Mouse (Mus musculus) yolk sac, embryonic 10.5 days (tissue): ENCODE results near the gene Tspoap1.

Experiments used
- DNase-seq: peaks from one replicate; pipeline ENCODE4 v3.0.0-alpha.2; 2017; ENCODE audit warnings: low spot score

Gene Tspoap1

DNA sequence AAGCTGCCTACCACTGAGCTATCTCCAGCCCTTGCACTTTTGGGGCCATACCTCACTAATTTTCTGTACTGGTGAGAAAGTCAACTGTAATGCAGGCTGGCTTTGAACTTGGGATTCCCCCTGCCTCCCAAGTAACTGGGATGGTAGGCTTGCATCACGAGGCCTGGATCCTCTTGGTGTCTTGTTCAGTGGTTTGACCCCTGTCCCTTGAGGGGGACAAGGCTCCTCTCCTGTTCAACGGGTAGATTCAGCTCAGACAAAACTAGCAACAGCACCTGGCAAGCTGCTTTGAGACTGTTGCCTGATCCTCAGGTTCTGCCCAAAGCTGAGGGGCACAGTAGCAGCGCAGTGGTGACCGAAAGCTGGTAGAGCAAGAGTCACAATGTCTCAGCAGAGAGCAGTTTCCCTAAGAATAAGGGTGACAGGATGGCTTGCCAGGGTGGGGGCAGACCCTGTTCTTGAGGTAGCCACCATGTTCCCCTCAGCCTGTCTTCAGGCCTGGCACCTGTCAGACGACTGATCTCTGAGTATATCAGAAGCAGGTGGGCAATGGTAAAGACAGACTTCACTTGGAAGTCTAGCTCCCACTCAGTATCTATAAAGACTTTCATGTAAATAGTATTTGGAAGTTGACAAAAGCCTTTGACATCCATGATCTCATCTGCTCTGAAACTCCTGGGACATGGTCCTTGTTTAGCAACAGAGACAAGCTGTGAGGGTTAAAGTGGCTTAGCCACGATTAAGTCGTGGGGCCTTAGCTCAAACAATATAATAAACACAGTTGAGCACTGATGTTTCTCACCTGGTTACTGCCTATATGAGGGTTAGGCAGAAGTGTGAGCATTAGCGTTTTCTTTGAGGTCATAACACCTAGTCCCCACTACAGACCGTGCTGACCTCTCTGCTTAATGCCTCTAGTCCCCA is 14.4 kb upstream of the Tspoap1 start:
- DNase-seq = no peak

DNA sequence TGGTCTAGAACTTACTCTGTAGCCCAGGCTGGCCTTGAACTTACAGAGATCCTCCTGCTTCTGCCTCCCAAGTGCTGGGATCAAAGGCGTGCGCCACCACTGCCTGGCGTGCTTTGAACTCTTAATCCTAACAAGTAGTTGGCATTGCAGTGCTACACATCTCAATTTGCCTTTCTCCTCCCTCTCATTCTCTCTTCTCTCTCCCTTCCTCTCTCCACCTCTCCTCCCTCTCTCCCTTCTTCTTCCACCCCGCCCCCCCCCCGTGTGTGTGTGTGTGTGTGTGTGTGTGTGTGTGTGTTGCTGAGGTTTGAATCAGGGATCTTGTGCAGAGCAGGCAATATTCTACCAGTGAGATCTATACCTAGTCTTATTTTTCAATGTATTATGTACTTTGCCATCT is 13.0 kb upstream of the Tspoap1 start:
- no peak for DNase-seq

DNA sequence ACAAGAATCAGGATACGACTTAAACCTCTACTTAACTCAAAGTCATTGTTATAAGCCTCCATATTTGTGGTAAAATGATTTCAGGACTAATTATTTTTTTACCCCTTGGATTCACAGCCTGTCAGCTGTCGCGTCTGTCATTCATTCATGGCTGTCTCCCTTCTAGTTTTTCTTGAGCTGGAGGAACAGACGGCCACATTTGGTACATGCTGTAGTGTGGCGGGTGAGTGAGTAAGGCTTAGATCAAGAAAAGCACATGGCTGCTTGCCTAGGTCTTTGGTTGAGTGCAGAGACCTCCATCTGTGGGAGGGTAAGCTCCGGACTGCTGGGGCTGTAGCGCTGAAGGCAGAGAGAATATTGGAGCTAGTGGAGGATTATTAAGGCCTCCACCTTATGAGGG is 12.6 kb upstream of the Tspoap1 start:
- DNase-seq = no peak

DNA sequence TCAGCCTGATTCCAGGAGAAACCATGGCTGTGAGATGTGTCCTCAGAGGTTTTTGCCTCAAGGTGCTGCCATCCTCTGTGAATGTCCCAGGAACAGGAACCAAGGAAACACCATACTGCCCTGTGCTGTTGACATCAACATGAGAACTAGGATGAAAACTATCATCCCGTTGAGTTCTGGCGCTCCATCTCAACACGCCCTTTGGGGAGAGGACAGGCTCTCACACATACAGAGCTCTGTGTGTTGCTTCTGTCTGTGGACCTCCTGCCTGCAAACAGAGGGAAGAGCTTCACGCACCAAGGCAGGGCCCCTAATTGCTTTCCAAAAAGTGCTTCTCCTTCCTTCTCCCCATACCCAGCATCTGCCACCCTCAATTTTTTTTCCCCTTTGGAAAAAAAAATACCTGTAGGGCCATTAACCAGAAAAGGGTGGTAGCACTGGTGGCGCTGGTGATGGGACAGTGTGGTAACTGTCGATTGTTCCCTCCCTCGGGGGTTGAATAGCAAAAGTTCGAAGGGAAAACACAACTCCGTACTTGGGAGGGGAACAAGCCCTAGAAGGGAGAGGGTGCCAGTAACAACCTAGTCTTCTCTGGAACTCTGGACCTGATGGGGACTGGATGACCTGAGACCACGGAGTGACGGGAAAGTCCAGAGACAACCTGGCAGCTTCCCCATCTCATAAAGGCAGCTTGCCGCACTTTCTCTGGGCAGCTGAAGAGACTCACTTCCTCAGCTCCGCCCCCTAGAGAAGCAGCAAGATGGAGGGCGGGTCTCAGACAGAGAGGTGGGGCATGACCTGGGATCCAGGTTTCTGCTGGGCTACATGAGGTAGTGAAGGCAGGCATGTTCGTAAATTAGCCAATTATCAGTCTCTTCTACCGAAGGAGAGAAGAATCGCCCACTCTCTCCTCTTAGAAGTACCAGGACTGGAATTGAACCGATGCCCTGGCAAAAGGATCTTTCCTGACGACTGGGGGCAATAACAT is 11.9 kb upstream of the Tspoap1 start:
- no peak for DNase-seq

DNA sequence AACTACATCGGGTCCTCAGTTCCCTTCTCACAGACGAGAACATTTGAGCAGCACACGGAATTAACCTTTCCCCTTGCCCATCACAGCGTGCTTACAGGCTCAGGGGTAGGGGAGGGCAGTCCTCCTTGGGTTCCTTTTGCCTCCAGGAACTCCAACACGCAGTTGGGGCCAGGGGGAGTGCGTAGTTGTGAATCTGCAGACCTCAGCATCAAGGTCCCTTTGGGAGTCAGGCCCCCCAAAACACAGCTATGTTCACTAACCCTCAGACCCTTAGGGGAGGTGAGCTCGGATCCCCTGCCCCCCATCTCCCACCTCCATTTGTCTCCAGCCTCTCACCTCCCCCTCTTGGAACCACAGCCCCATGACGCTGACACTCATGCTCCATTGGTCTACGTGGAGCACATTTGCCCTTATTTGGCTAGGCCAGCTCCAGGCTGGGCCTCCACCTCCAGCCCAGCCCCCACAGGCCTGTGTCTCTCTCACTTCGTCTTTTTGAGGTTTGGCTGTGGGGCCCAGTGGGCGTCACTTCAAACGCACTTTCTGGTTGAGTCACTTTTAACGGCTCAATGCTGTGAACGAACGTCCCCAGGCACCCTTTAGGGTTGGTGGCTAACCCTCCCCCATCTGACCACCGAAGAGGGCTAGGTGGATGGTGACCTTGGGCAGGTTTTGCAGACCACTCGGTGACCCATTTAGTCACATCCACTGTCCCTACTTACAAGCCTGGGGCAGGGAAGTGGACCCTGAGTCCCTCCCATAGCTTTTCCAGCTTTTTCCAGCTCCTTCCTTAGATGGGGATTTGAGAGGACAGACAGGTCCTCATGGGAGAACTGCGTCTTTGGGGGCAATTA is 10.9 kb upstream of the Tspoap1 start:
- DNase-seq = peak; percentile 48

DNA sequence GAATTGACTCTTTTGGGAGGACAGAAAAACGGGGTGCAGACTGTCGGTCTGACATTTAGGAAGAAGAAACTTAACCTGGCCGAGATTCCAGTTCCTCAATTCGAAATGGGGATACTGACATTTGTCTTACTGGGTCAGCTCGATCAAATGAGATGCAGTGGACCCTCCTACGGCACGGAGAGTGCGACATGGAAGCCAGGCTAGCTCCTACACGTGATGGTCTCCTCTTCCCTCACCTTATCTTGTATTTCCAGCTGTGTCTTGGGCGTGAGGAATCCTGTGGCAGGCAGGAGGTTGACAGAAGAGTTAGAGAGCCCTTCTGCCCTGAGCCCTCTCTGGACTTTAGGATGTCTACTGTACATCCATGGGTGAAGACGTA is 10.3 kb upstream of the Tspoap1 start:
- no peak for DNase-seq

DNA sequence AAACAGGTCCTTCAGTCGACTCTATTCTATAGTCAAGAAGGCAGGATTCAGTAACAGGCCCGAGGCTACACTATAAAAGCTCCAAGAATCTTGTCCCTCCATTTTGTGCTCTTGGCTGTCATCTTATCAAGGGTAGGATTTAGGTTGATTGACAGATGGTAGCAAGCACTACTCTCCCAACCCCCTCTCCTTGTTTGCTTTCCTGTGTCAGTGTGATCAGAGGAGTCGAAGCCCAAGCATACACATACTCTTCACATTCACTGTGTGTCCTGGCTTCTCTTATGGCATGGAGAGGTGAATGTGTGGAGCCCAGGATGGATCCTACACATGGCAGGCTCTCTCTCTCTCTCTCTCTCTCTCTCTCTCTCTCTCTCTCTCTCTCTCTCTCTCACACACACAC is 9.8 kb upstream of the Tspoap1 start:
- DNase-seq = no peak

DNA sequence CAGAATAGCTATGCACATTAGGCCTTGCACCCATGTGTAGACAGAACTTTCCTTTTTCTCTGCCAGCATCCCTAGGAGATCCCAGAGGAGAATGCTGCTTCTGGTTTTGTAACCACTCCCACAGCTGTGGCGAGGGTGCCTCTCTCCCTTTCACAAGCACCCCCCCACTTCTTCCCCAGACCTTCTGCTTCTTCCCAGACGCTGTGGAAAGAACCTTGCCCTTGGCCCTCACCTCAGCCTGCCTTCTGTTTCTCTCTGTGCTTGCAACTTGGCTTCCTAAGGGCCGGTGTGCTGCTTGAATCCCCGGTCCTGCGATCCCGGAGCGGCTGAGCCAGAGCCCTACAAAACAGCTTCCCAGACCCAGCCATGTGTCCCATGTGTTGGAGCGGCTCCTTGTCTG is 9.3 kb upstream of the Tspoap1 start:
- DNase-seq = no peak

DNA sequence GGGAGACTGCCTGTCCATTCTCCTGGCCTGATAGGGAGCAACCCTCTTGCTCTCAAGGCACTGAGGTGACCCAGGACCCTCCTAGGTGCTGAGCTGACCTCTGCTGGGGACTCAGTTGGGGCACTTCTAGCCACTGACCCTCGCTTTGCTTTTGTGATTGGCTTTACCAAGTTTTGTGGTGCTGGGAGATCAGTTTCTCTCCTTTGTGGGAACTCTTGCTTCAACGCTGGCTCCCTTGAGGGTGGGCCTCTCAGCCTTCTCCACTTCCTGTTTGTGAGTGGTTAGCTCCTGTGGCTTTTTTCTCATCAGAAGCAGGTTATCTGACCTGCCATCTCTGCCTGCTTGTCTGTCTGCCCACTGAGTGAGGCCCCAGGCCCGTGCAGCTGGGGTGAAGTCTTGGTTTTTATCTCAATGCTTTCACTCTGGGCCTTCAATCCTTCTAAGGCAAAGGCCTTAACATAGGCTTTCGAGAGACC is 8.8 kb upstream of the Tspoap1 start:
- DNase-seq = no peak

DNA sequence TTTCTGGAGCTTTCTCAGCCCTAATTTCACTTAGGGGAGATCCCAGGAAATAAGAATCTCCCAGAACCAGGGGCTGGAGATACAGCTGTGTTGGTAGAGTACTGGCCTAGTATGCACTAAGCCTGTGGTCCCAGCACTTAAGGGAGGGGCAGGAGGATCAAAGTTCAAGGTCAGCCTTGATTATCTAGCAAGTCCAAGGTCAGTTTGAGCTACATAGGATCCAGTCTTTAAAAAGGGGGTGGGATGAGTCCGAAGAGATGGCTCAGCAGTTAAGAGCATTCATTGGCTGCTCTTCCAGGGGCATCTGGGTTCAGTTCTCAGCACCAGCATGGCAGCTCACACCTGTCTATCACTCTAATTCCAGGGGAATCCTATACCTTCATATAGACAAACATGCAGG is 8.0 kb upstream of the Tspoap1 start:
- no peak for DNase-seq

DNA sequence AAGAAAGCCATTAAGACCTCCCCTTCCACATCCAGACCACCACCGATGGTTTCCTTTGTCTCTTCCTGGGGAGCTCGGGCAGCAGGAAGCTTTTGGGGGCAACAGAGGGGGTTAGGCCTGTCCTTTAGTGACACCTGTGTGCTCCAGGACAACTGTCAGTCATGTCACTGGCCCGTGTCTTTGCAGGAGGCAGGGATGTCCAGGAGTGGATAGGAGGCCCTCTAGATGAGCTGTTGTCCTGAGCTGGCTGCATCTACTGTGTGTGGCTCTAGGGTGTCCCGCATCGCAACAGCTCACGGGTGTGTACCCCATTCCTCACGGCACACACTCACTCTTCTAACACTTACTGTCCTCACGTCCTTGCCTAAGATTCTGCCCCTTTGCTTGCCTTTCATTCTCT is 7.1 kb upstream of the Tspoap1 start:
- no peak for DNase-seq

DNA sequence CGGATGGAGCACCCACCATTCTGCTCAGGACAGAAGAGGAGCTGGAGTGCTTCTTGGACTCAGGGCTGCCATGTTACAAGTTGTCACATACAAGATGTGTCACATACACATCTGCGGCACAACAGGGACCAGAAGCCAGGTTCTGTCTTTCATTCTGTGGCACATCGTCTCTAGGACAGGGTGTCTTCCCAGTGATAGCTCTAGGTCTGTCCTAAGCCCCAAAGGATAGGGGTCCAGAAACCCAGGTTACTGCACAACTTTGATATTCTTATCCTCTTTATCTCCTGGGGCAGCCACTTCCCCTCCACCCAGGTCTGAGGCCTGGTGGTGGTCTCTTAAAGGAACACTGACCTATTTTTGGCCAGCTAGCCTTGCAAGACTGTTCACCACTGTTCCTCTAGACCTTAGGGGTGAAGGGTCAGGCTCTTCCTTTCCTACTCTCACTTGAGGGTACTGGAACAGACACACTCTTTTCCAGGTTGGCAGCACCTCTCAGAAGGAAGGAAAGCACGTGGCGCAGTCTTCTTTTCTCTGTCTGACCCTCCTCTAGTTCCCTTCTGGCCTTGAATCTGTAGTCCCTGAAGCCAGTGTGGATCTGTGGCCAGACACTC is 6.3 kb upstream of the Tspoap1 start:
- DNase-seq = no peak

DNA sequence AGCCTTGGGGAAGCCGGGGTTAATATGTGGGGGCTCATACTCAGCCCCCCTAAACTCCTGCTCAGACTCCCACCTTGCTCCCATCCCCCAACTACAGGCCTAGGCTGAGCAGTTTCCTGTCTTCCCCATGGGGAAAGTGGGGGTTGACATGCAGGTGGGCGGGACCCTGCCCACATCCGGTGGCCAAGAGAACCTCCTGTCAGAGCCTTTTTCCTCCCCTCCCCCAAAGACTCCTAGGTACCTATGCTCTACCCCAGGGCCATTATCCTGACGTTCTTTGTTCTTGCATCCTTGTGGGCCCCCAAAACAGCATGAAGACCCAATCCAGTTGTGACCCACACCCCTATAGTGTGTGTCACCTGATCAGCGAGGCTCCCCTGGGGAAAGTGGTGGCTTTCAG is 5.7 kb upstream of the Tspoap1 start:
- no peak for DNase-seq

DNA sequence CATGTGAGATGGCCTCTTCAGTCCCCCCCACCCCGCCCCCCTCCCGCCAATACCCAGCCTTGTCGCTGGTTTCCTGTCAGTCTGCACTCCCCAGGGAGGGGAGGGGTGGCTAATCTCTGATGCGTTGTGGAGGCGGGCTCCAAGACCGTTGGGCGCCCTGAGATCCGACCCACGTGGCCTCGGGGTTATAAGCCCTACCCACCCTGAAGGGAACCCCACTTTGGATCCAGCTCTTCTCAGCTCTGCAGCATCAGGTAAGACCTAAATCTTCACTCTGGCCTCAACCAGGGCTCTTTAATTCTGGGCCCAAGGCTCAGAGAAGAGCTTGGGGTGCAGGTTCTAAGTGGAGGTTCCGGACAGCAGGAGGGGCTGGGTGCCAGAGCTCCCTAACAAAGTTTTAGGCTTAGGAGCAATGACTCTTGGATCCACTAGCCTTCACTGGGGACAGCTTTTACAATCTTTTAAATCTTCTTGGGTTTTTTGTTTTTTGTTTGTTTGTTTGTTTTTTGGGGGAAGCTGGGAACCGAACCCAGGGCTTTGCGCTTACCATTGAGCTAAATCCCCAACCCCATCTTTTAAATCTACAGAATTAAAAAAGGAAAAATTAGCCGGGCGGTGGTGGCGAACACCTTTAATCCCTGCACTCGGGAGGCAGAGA is 4.9 kb upstream of the Tspoap1 start:
- peak; percentile 48 for DNase-seq

DNA sequence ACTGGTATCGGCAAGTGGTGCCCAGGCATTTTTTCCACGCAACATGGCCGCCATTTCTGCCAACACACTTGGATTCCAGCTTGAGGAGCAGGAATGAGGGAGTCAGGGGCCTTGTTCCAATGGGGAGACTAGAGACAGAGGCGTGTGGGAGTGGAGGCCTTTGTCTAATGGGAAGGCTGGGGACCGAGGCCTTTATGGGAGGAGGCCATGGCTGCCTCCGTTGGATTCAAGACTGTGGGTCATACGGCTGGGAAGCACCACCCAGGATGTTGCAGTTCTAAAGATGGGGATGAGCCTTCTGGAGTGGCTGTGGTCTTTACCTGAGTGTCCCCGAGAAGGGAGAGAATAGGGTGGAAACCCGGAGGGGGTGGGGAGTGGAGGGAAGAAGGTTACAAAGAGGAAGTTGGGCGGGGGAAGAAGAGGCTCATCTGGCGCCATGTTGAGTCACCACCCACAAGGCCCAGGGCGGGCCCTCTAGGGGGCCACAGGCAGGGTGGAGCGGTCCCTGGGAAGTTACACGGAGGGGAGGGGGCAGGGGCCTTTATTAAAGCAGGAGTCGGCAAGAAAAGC is 4.0 kb upstream of the Tspoap1 start:
- no peak for DNase-seq

DNA sequence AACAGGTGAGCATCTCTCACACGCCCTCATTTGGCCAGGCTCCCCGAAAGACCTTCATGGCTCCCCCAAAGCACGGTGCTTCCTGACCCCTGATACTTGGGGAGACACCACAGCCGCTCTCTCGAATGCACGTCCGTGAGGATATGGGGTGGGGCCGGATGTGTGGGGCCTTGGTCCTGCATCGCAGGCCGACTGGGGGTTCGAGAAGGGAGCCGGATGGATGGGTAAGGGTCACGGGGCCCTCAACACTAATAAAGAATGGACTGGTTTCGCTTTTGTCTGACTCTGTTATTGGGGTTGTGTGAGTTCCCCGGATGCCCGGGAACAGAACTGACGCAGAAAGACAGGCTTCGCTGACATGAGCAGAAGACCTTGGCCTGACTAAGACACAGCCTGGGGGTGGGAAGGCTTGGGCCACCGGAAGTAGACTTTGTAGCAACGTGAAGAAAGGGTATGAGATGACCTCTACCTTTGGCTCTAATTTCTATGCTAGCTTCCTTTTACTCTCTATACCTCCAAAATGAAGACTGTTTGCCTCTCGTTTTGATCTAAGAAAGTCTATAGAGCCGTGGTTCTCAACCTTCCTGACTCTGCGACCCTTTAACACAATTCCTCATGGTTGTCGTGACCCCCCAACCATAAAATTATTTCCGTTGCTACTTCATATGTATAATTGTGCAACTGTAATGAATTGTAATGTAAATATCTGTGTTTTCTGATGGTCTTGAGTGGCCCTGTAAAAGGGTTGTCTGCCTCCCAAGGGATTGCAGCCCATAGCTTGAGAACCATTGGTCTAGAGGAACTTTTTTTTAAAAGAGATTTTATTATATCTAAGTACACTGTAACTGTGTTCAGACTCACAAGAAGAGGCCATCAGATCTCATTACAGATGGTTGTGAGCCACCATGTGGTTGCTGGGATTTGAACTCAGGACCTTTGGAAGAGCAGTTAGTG is 3.1 kb upstream of the Tspoap1 start:
- no peak for DNase-seq

DNA sequence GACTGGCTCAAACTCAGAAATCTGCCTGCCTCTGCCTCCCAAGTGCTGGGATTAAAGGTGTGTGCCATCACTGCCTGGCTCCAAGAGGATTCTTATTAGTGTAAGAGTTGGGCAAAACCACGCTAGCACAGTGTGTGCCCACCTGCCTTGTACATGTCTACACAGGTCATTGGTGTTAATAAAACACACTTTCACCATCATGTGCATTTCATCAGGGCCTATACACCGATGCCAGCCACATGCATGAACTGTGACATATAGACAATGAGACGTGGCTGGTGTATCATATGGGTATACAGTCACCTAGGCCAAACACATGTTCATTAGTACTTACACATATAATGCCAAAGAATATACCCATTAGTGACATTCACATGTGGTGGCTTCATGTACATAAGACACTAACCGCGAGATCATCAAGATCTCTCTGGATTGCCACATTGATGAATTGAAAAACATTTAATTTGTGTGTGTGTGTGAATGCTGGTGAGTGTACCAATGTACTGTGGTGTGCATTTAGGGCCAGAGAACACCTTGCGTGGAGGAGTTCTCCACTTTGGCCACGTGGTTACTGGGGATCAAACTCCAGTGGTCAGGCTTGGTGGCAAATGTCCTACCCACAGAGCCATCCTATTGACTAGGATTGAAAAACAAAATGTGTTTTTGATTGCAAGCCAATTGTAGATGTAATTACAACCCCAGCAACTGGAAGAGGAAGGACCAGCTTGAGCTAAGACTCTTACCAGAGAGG is 2.0 kb upstream of the Tspoap1 start:
- DNase-seq = no peak

DNA sequence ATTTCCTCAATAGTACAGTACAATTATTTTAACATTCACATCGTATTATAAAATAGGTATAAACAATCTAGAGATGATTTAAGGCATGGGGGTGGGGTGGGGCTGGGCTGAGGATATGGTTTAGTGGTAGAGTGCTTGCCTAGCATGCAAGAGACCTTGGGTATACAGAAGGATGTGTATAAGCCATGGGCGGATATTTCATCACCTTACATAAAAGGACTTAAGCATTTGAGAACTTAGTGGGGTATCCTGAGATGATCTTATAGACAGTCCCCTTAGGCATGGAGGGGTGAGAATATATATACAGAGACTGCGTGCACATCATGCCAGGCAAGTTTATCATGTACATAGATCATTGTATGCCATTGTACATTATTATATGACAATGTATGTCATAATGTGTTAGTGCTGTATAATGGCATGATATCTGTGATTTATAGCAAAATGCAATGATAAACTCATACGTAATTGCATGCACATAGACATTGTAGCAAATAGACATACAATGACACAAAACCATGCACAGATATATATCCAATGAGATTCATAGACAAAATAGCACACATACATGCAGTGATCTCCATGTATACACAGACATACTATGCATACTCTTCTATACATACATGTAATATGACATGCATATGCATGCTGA is 1.3 kb upstream of the Tspoap1 start:
- no peak for DNase-seq
